ENCODE assay signal across 9 mouse cellular contexts in genomic region chr11:31362330-31362729, GRCm38 (mm10). TPM values are rescaled to one million over a fixed set of nuclear protein-coding genes. Genes with fewer than 3 reads are reported as not detected.
DNase-seq lines count a peak whose midpoint lies in the region; ATAC-seq lines count a peak whose summit lies in the region.
"Had no signal": no experiment of that assay in that cellular context is flagged by ENCODE, and none has a peak within 500 bp of the region (broad histone marks: within the 10 kb centered on the region; RNA-seq: fewer than 3 reads in every experiment).

No protein-coding gene starts in this region.

- intact Hi-C loops in left cerebral cortex, postnatal 25 days (cut with DNase I): no loop called here

- H3K4me2 ChIP-seq in lung, embryonic 15.5 days: no peak overlapping the region

- H3K9ac ChIP-seq in lung, embryonic 15.5 days: no peak overlapping the region

- H3K36me3 ChIP-seq in lung, embryonic 15.5 days: no peaks in the 10 kb centered on the region

- peak; percentile 47 to 50 for DNase-seq in cerebellum, postnatal 14 days
- DNase-seq in cerebellum, postnatal 4 days (ENCODE audit: low spot score in 2 of 2): no peak
- peak; percentile 16 for DNase-seq in kidney, postnatal 14 days
- no peak for DNase-seq in kidney, adult 9 months
- peak; percentile 65 to 67 for DNase-seq in heart, adult 9 months (ENCODE audit: low spot score in 2 of 2)
- DNase-seq in left cerebral cortex, postnatal 25 days (ENCODE audit: low spot score in 2 of 2): no peak
- DNase-seq: right cerebral cortex, adult 18-20 months had no signal

- peak; percentile 58; the same call in 1 of the 2 replicates for ATAC-seq in lung, embryonic 15.5 days (ENCODE audit: borderline replicate concordance, extremely low read depth, low FRiP score, low TSS enrichment)
- ATAC-seq in erythroid progenitor cell, adult 5-6 weeks (replicated peaks; ENCODE audit: low FRiP score, poor library complexity, severe bottlenecking): no peak

- H3K4me1 ChIP-seq in lung, embryonic 15.5 days: peaks cover 8% of the 10 kb centered on the region; the same call in 1 of the 2 replicates

- 61% methylated on average over 3 of the region's 3 CpGs for WGBS in lung, embryonic 15.5 days

- H3K4me3 ChIP-seq in lung, embryonic 15.5 days: no peak overlapping the region

- no peaks in the 10 kb centered on the region for H3K9me3 ChIP-seq in lung, embryonic 15.5 days

- H3K27ac ChIP-seq in lung, embryonic 15.5 days: no peak overlapping the region; the same call in 1 of the 2 replicates

- H3K27me3 ChIP-seq in lung, embryonic 15.5 days: peaks cover 7% of the 10 kb centered on the region

RNA-seq across cellular contexts. Expression of gene Stc2, which starts 7.5 kb away (rescaled TPM):
- polyA plus RNA-seq in lung, embryonic 15.5 days (2015; fragmentation: Nextera tagmentation; extraction: Ambion mirVana): 3.0 and 3.7 TPM in 2 replicates
- 1 to 10 TPM; 1.2 to 1.6 TPM for total RNA-seq in left cerebral cortex, postnatal 25 days (2021)
- total RNA-seq in erythroid progenitor cell, adult 5-6 weeks (2015; ENCODE audit: low replicate concordance): not detected in 2 replicates
- not detected in 2 replicates for total RNA-seq in erythroid progenitor cell, adult 5-6 weeks (2017; ENCODE audit: low replicate concordance)

Comparison
In these comparisons a context has a peak if more than half of its experiments do, and no peak if none do; other contexts are left out.
1. DNase-seq: peak in cerebellum, postnatal 14 days (2 of 2), kidney, postnatal 14 days (single experiment) and heart, adult 9 months (2 of 2); none in cerebellum, postnatal 4 days (0 of 2), kidney, adult 9 months (single experiment) and left cerebral cortex, postnatal 25 days (0 of 2).